In the genomic region with DNA sequence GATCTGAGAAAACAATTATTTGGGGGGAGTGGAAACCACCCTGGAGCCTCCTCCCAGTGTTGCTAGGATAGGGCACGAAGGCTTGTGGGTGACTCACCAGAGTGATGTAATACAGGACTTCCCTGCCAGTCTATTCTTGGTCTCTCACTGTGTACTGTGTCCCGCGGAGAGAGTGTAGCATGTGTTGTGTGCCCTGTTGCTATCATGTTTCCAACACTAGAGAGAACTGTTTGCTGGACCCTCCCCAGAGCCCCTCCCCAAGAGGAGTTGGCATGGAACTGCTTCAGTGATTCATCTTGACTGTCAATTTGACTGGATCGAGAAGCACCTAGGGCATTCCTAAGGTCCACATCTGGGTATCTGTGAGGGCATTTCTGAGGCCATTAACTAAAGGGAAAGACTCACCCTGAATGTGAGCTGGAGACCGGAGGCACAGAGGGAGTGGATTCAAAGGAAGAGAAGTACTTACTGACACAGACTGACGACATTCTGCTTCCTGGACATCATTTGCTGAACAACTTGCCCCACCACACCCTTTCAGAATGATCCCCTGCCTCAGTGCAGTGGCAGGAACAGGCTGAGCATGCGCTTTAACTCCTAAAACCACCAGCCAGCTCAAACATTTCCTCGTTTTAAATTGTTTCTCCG, we compare ENCODE assay signal across 9 mouse cellular contexts. TPM values are rescaled to one million over a fixed set of nuclear protein-coding genes. Genes with fewer than 3 reads are reported as not detected.
DNase-seq lines count a peak whose midpoint lies in the region; ATAC-seq lines count a peak whose summit lies in the region.
"Had no signal": no experiment of that assay in that cellular context is flagged by ENCODE, and none has a peak within 500 bp of the region (broad histone marks: within the 10 kb centered on the region; RNA-seq: fewer than 3 reads in every experiment).

No protein-coding gene starts in this region.

- H3K36me3 ChIP-seq in heart, embryonic 12.5 days = no peaks in the 10 kb centered on the region
- H3K36me3 ChIP-seq: lung, embryonic 15.5 days had no signal

- DNase-seq in kidney, adult 18-20 months = peak; percentile 4
- DNase-seq in kidney, adult 8-10 months = no peak
- DNase-seq in adrenal gland, adult 2 months = peak; percentile 68
- DNase-seq in thymus, postnatal 36 days = no peak
- no peak for DNase-seq in spleen, postnatal 4 days (ENCODE audit: low spot score in 2 of 2)

- no peak overlapping the region for H3K9ac ChIP-seq in heart, embryonic 12.5 days
- H3K9ac ChIP-seq: lung, embryonic 15.5 days had no signal

- WGBS in heart, embryonic 12.5 days = 51% methylated on average over 9 of the region's 9 CpGs

- H3K9me3 ChIP-seq in heart, embryonic 12.5 days (replicated peaks) = no peaks in the 10 kb centered on the region
- H3K9me3 ChIP-seq: lung, embryonic 15.5 days had no signal

- no peak overlapping the region for H3K27ac ChIP-seq in heart, embryonic 12.5 days (ENCODE audit: poor library complexity, severe bottlenecking)
- H3K27ac ChIP-seq: lung, embryonic 15.5 days had no signal

- H3K4me2 ChIP-seq in heart, embryonic 12.5 days = no peak overlapping the region
- H3K4me2 ChIP-seq: lung, embryonic 15.5 days had no signal

- H3K4me1 ChIP-seq in heart, embryonic 12.5 days (replicated peaks) = peaks cover 6% of the 10 kb centered on the region
- H3K4me1 ChIP-seq: lung, embryonic 15.5 days had no signal

- peak; percentile 69 for ATAC-seq in heart, embryonic 12.5 days (ENCODE audit: insufficient number of reproducible peaks, low FRiP score)
- peak; percentile 92 for ATAC-seq in megakaryocyte, adult 5-6 weeks (ENCODE audit: poor library complexity, severe bottlenecking)
- ATAC-seq in megakaryocyte-erythroid progenitor cell, adult 5-6 weeks (replicated peaks; ENCODE audit: low FRiP score, low TSS enrichment, poor library complexity, severe bottlenecking) = no peak

- no peak overlapping the region for H3K4me3 ChIP-seq in heart, embryonic 12.5 days
- H3K4me3 ChIP-seq: lung, embryonic 15.5 days had no signal

- no peaks in the 10 kb centered on the region for H3K27me3 ChIP-seq in heart, embryonic 12.5 days (replicated peaks)
- H3K27me3 ChIP-seq: lung, embryonic 15.5 days had no signal

RNA-seq across cellular contexts. Expression of a gene that starts 9.2 kb away (rescaled TPM):
- total RNA-seq in adrenal gland, adult 2 months (2021) = under 1 TPM in 1 of 2 experiments, not detected in 1; 0.69 TPM
- 0.12 TPM in 1 of 2 replicates, not detected in the other for polyA plus RNA-seq in adrenal gland, adult 2 months (2012; rRNA removed)
- 0.22 and 1.00 TPM in 2 replicates for polyA plus RNA-seq in heart, embryonic 12.5 days (2016; fragmentation: Nextera tagmentation; extraction: Ambion mirVana)
- total RNA-seq in megakaryocyte, adult 5-6 weeks (2015) = 0.36 TPM in 1 of 2 replicates, not detected in the other
- total RNA-seq in megakaryocyte, adult 5-6 weeks (2017) = not detected in 2 replicates
- total RNA-seq in megakaryocyte-erythroid progenitor cell, adult 5-6 weeks (2014; fragmentation: Nextera tagmentation) = 0.22 TPM in 1 of 2 replicates, not detected in the other
- not detected in 2 replicates for total RNA-seq in megakaryocyte-erythroid progenitor cell, adult 5-6 weeks (2017)

Comparison
In these comparisons a context has a peak if more than half of its experiments do, and no peak if none do; other contexts are left out.
1. DNase-seq: peak in kidney, adult 18-20 months (single experiment) and adrenal gland, adult 2 months (single experiment); none in kidney, adult 8-10 months (0 of 2), thymus, postnatal 36 days (0 of 2) and spleen, postnatal 4 days (0 of 2).